Mouse (Mus musculus): ENCODE measurements at regions not wholly inside any gene's neighbourhood (a gene's known extent, or its start where the extent isn't known, plus 50 kb on each side); places are given as distances from the start of the nearest gene placed in this dataset.
A peak's percentile ranks its signal among the peaks of the same experiment; 100 is the strongest.
"Not testable (repeated sequence)": the region's sequence is repeated elsewhere in the genome, so short reads cannot be mapped to it uniquely, and the experiment has no call there.

- no peak for ATAC-seq (replicated peaks; ENCODE audit: low FRiP score, low read depth)
- TF ChIP-seq CTCF (IDR thresholded peaks at IDR 0.05; ENCODE audit: low read depth) = no peak
Measured at GRCm38 (mm10) chr3:126210226-126210625, 153.3 kb upstream of the Arsj start.

GRCm38 (mm10) chr3:126227575-126227974 is 135.9 kb upstream of the Arsj start:
- no peak for TF ChIP-seq CTCF (IDR thresholded peaks at IDR 0.05; ENCODE audit: low read depth)
- Histone ChIP-seq H3K4me2 (ENCODE audit: low read length) (no peak overlapping the region), H3K9me3 (replicated peaks; ENCODE audit: low read length) (no peaks in the 10 kb centered on the region), H3K9ac (ENCODE audit: low read depth, low read length) (no peak overlapping the region), H3K4me1 (replicated peaks; ENCODE audit: insufficient read depth, low read length) (no peaks in the 10 kb centered on the region), H3K36me3 (ENCODE audit: insufficient read depth, low read length) (no peaks in the 10 kb centered on the region), H3K27me3 (ENCODE audit: insufficient read depth, low read length) (no peaks in the 10 kb centered on the region), H3K4me3 (replicated peaks; ENCODE audit: low read depth, low read length) (no peak overlapping the region), H3K27ac (no peak overlapping the region)
- WGBS = 93% methylated on average over 4 of the region's 4 CpGs
- DNase-seq (ENCODE audit: low spot score) (no peak), ATAC-seq (replicated peaks; ENCODE audit: low FRiP score, low read depth) (no peak)

More at GRCm38 (mm10) chr3:126210226-126210625, 153.3 kb upstream of the Arsj start:
- no peak overlapping the region for H3K4me2 ChIP-seq (ENCODE audit: low read length)
- no peaks in the 10 kb centered on the region for H3K9me3 ChIP-seq (replicated peaks; ENCODE audit: low read length)
- no peak overlapping the region for H3K4me3 ChIP-seq (replicated peaks; ENCODE audit: low read depth, low read length)
- no peak overlapping the region for H3K9ac ChIP-seq (ENCODE audit: low read depth, low read length)
- no peaks in the 10 kb centered on the region for H3K4me1 ChIP-seq (replicated peaks; ENCODE audit: insufficient read depth, low read length)
- DNase-seq (ENCODE audit: low spot score) = no peak
- no peak overlapping the region for H3K27ac ChIP-seq
- H3K27me3 ChIP-seq (ENCODE audit: insufficient read depth, low read length) = no peaks in the 10 kb centered on the region
- no peaks in the 10 kb centered on the region for H3K36me3 ChIP-seq (ENCODE audit: insufficient read depth, low read length)
- 82% methylated on average over 1 of the region's 1 CpGs for WGBS

GRCm38 (mm10) chr3:126245834-126246233 is 117.7 kb upstream of the Arsj start:
- 92% methylated on average over 3 of the region's 3 CpGs for WGBS
- DNase-seq (ENCODE audit: low spot score) (no peak), ATAC-seq (replicated peaks; ENCODE audit: low FRiP score, low read depth) (no peak)
- H3K4me2 ChIP-seq (ENCODE audit: low read length) = no peak overlapping the region
- no peak overlapping the region for H3K27ac ChIP-seq
- no peak for TF ChIP-seq CTCF (IDR thresholded peaks at IDR 0.05; ENCODE audit: low read depth)
- H3K4me3 ChIP-seq (replicated peaks; ENCODE audit: low read depth, low read length) = no peak overlapping the region
- H3K36me3 ChIP-seq (ENCODE audit: insufficient read depth, low read length) = no peaks in the 10 kb centered on the region
- no peak overlapping the region for H3K9ac ChIP-seq (ENCODE audit: low read depth, low read length)
- no peaks in the 10 kb centered on the region for H3K4me1 ChIP-seq (replicated peaks; ENCODE audit: insufficient read depth, low read length)
- H3K27me3 ChIP-seq (ENCODE audit: insufficient read depth, low read length) = no peaks in the 10 kb centered on the region
- no peaks in the 10 kb centered on the region for H3K9me3 ChIP-seq (replicated peaks; ENCODE audit: low read length)

- no peaks in the 10 kb centered on the region for H3K4me1 ChIP-seq (replicated peaks; ENCODE audit: insufficient read depth, low read length)
- TF ChIP-seq CTCF (IDR thresholded peaks at IDR 0.05; ENCODE audit: low read depth) = peak; percentile 65
- 80% methylated on average over 7 of the region's 8 CpGs for WGBS
- H3K4me3 ChIP-seq (replicated peaks; ENCODE audit: low read depth, low read length) = no peak overlapping the region
- H3K9ac ChIP-seq (ENCODE audit: low read depth, low read length) = no peak overlapping the region
- no peaks in the 10 kb centered on the region for H3K27me3 ChIP-seq (ENCODE audit: insufficient read depth, low read length)
- no peaks in the 10 kb centered on the region for H3K36me3 ChIP-seq (ENCODE audit: insufficient read depth, low read length)
- no peaks in the 10 kb centered on the region for H3K9me3 ChIP-seq (replicated peaks; ENCODE audit: low read length)
- DNase-seq (ENCODE audit: low spot score) (peak; percentile 31), ATAC-seq (replicated peaks; ENCODE audit: low FRiP score, low read depth) (no peak)
- H3K27ac ChIP-seq = no peak overlapping the region
- H3K4me2 ChIP-seq (ENCODE audit: low read length) = no peak overlapping the region
Measured at GRCm38 (mm10) chr3:126261270-126261669, 102.2 kb upstream of the Arsj start.

- not testable (repeated sequence) for ATAC-seq (replicated peaks; ENCODE audit: low FRiP score, low read depth); H3K4me3 ChIP-seq (replicated peaks; ENCODE audit: low read depth, low read length); H3K9ac ChIP-seq (ENCODE audit: low read depth, low read length); H3K9me3 ChIP-seq (replicated peaks; ENCODE audit: low read length); DNase-seq (ENCODE audit: low spot score); H3K4me1 ChIP-seq (replicated peaks; ENCODE audit: insufficient read depth, low read length); H3K36me3 ChIP-seq (ENCODE audit: insufficient read depth, low read length); H3K27ac ChIP-seq; H3K27me3 ChIP-seq (ENCODE audit: insufficient read depth, low read length); H3K4me2 ChIP-seq (ENCODE audit: low read length)
Measured at GRCm38 (mm10) chr3:126272027-126272426, 91.5 kb upstream of the Arsj start.

- Histone ChIP-seq H3K4me2 (ENCODE audit: low read length) (no peak overlapping the region), H3K9me3 (replicated peaks; ENCODE audit: low read length) (no peaks in the 10 kb centered on the region), H3K4me1 (replicated peaks; ENCODE audit: insufficient read depth, low read length) (no peaks in the 10 kb centered on the region), H3K9ac (ENCODE audit: low read depth, low read length) (no peak overlapping the region), H3K27ac (no peak overlapping the region), H3K4me3 (replicated peaks; ENCODE audit: low read depth, low read length) (no peak overlapping the region), H3K27me3 (ENCODE audit: insufficient read depth, low read length) (no peaks in the 10 kb centered on the region), H3K36me3 (ENCODE audit: insufficient read depth, low read length) (no peaks in the 10 kb centered on the region)
- DNase-seq (ENCODE audit: low spot score) (no peak), ATAC-seq (replicated peaks; ENCODE audit: low FRiP score, low read depth) (no peak)
- WGBS = 67% methylated on average over 3 of the region's 3 CpGs
- TF ChIP-seq CTCF (IDR thresholded peaks at IDR 0.05; ENCODE audit: low read depth) = no peak
Measured at GRCm38 (mm10) chr3:126273566-126273965, 89.9 kb upstream of the Arsj start.

GRCm38 (mm10) chr3:126276008-126276700 is 87.3 kb upstream of the Arsj start:
- DNase-seq (ENCODE audit: low spot score) = no peak
- no peak overlapping the region for H3K27ac ChIP-seq
- 57% methylated on average over 3 of the region's 3 CpGs for WGBS
- no peak overlapping the region for H3K9ac ChIP-seq (ENCODE audit: low read depth, low read length)
- no peaks in the 10 kb centered on the region for H3K36me3 ChIP-seq (ENCODE audit: insufficient read depth, low read length)
- TF ChIP-seq CTCF (IDR thresholded peaks at IDR 0.05; ENCODE audit: low read depth) = no peak
- no peak for ATAC-seq (replicated peaks; ENCODE audit: low FRiP score, low read depth)
- H3K4me3 ChIP-seq (replicated peaks; ENCODE audit: low read depth, low read length) = no peak overlapping the region
- no peaks in the 10 kb centered on the region for H3K9me3 ChIP-seq (replicated peaks; ENCODE audit: low read length)
- H3K27me3 ChIP-seq (ENCODE audit: insufficient read depth, low read length) = no peaks in the 10 kb centered on the region
- no peaks in the 10 kb centered on the region for H3K4me1 ChIP-seq (replicated peaks; ENCODE audit: insufficient read depth, low read length)
- no peak overlapping the region for H3K4me2 ChIP-seq (ENCODE audit: low read length)
